Mouse (Mus musculus): ENCODE measurements around the gene Rbpj.

Gene Rbpj

GRCm38 (mm10) chr5:53590875-53591682 lies 125.1 kb downstream of the Rbpj start:
- peak; percentile 22 to 71 for DNase-seq (ENCODE audit: low spot score in 2 of 2)

- DNase-seq (ENCODE audit: low spot score in 2 of 2), result no peak
Measured at GRCm38 (mm10) chr5:53591683-53592050, 125.7 kb downstream of the Rbpj start.

GRCm38 (mm10) chr5:53593080-53593688 lies 127.2 kb downstream of the Rbpj start:
- no peak for DNase-seq (ENCODE audit: low spot score in 2 of 2)

GRCm38 (mm10) chr5:53594274-53594673 lies 128.3 kb downstream of the Rbpj start:
- no peak for DNase-seq (ENCODE audit: low spot score in 2 of 2)

GRCm38 (mm10) chr5:53598510-53598909 lies 132.6 kb downstream of the Rbpj start:
- no peak for DNase-seq (ENCODE audit: low spot score in 2 of 2)

GRCm38 (mm10) chr5:53599116-53599515 lies 133.2 kb downstream of the Rbpj start:
- DNase-seq (ENCODE audit: low spot score in 2 of 2), result no peak

- DNase-seq (ENCODE audit: low spot score in 2 of 2), result no peak
Measured at GRCm38 (mm10) chr5:53602194-53602593, 136.2 kb downstream of the Rbpj start.

- DNase-seq (ENCODE audit: low spot score in 2 of 2), result no peak
Measured at GRCm38 (mm10) chr5:53605450-53605849, 139.5 kb downstream of the Rbpj start.

- no peak for DNase-seq (ENCODE audit: low spot score in 2 of 2)
Measured at GRCm38 (mm10) chr5:53607230-53607996, 141.5 kb downstream of the Rbpj start.

- no peak for DNase-seq (ENCODE audit: low spot score in 2 of 2)
Measured at GRCm38 (mm10) chr5:53618844-53619243, 152.9 kb downstream of the Rbpj start.

- no peak for DNase-seq (ENCODE audit: low spot score in 2 of 2)
Measured at GRCm38 (mm10) chr5:53632026-53632425, 166.1 kb downstream of the Rbpj start.

- no peak for DNase-seq (ENCODE audit: low spot score in 2 of 2)
Measured at GRCm38 (mm10) chr5:53636795-53637194, 170.8 kb downstream of the Rbpj start.

- no peak for DNase-seq (ENCODE audit: low spot score in 2 of 2)
Measured at GRCm38 (mm10) chr5:53637206-53637605, 171.3 kb downstream of the Rbpj start.

- DNase-seq (ENCODE audit: low spot score in 2 of 2), result no peak
Measured at GRCm38 (mm10) chr5:53638647-53639046, 172.7 kb downstream of the Rbpj start.

- DNase-seq (ENCODE audit: low spot score in 2 of 2), result peak in 1 of 2 experiments; percentile 33
Measured at GRCm38 (mm10) chr5:53646669-53647068, 180.7 kb downstream of the Rbpj start.

- DNase-seq (ENCODE audit: low spot score in 2 of 2), result no peak
Measured at GRCm38 (mm10) chr5:53647358-53647757, 181.4 kb downstream of the Rbpj start.

GRCm38 (mm10) chr5:53656596-53656995 lies 190.6 kb downstream of the Rbpj start:
- DNase-seq (ENCODE audit: low spot score in 2 of 2), result no peak

- DNase-seq (ENCODE audit: low spot score in 2 of 2), result no peak
Measured at GRCm38 (mm10) chr5:53657925-53658324, 192.0 kb downstream of the Rbpj start.

- no peak for DNase-seq (ENCODE audit: low spot score in 2 of 2)
Measured at GRCm38 (mm10) chr5:53661508-53661907, 195.6 kb downstream of the Rbpj start.

- DNase-seq (ENCODE audit: low spot score in 2 of 2), result no peak
Measured at GRCm38 (mm10) chr5:53662413-53662812, 196.5 kb downstream of the Rbpj start.

GRCm38 (mm10) chr5:53663665-53664064 lies 197.7 kb downstream of the Rbpj start:
- no peak for DNase-seq (ENCODE audit: low spot score in 2 of 2)

GRCm38 (mm10) chr5:53668021-53668420 lies 202.1 kb downstream of the Rbpj start:
- no peak for DNase-seq (ENCODE audit: low spot score in 2 of 2)
